Mouse (Mus musculus) layer of hippocampus, postnatal 10 days (tissue): Measurements from ENCODE around the gene Scgb1b15. TPM values are rescaled to one million over a fixed set of nuclear protein-coding genes. Genes with fewer than 3 reads are reported as not detected.
"Not testable (repeated sequence)": the region's sequence is repeated elsewhere in the genome, so short reads cannot be mapped to it uniquely, and the experiment has no call there.

ENCODE experiments used
- DNase-seq, 2 experiments: peaks; one replicate each; pipeline ENCODE4 v3.0.0; 2021; ENCODE audit warnings: low spot score in 2 of 2
- long read RNA-seq: library from polyadenylated mRNA; stranded (forward); transcript quantifications from one replicate; pipeline ENCODE4 v2.0.0, GENCODE M21; 2023
- total RNA-seq, 2 experiments: library from RNA; stranded (reverse); gene quantifications; 2 replicates each; pipeline ENCODE4 v1.2.3; 2021

Gene Scgb1b15
- not detected for total RNA-seq
- long read RNA-seq = 0 reads

DNA sequence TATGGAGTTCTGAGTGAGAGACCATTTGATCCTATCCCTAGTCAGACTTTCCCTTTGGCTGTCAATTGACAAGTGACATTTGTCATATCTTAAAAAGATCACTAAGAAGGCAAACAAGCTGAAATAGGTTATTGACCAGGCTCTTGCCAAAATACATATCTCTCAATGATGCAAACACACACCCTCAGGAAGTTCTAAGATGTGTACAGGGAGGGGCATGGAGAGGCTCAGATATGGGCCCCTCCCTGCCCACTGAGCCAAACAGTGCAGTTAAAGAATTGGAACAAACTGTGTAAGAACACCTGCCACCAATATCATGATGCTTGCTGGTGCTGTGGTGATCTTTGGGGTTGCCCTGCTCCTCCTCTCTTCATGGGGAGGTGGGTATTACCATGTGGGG is at the start of gene Scgb1b15:
Gene Scgb1b15, plus strand, starts transcription at position 301 of the 400 bp plus-strand sequence.
- DNase-seq = not testable (repeated sequence)

DNA sequence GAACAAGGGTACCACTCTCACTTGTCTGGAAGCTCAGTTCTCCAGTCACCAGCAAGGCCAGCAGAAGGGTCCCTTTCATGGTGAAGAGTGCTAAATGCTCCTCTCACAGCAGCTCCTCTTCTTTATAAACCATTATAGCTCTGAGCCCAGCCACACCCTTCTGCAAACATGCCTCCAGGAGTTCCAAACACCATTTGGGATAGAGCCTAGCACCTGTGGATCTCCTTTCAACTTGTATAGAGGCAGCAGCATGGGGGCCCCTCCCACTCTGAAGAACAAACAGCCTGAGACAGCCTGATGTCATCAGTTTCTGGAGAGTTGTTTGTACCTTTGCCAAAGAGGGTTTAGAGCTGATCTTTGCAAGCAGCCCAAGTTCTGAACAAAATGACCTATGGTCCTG is 6.8 kb upstream of the Scgb1b15 start, which contains the start of gene Scgb2b15:
Gene Scgb2b15, minus strand, starts transcription at position 101 of the 400 bp plus-strand sequence.
- DNase-seq = not testable (repeated sequence)

Other genes with a start within 250 kb of the Scgb1b15 start
- gene Scgb2b15, start 6.9 kb upstream of the Scgb1b15 start, total RNA-seq = not detected
- not detected for gene Scgb2b17, start 220.0 kb downstream of the Scgb1b15 start, total RNA-seq
- gene Scgb1b17, start 226.9 kb downstream of the Scgb1b15 start, total RNA-seq = not detected